Mouse (Mus musculus): Measurements from ENCODE around the gene Adcy1. TPM values are rescaled to one million over a fixed set of nuclear protein-coding genes. Genes with fewer than 3 reads are reported as not detected.

Gene Adcy1
- polyA plus RNA-seq, 1 experiment from 2014 or later: 1.1 TPM

- Histone ChIP-seq H3K4me1 (peaks cover 3% of the 10 kb centered on the region; the same call in 1 of the 2 replicates), H3K9me3 (replicated peaks) (no peaks in the 10 kb centered on the region), H3K4me3 (replicated peaks) (no peak overlapping the region), H3K36me3 (no peaks in the 10 kb centered on the region), H3K4me2 (replicated peaks) (no peak overlapping the region), H3K27me3 (no peaks in the 10 kb centered on the region), H3K27ac (replicated peaks) (no peak overlapping the region), H3K9ac (no peak overlapping the region)
- ATAC-seq (ENCODE audit: insufficient number of reproducible peaks, low FRiP score, low TSS enrichment, low read depth): no peak
- 39% methylated on average over 8 of the region's 8 CpGs for WGBS
Observed at GRCm38 (mm10) chr11:7182409-7183042, 119.2 kb downstream of the Adcy1 start.

GRCm38 (mm10) chr11:7184420-7184819 is 121.1 kb downstream of the Adcy1 start:
- H3K4me3 ChIP-seq (replicated peaks): no peak overlapping the region
- H3K36me3 ChIP-seq: no peaks in the 10 kb centered on the region
- H3K27ac ChIP-seq (replicated peaks): no peak overlapping the region
- no peak for ATAC-seq (ENCODE audit: insufficient number of reproducible peaks, low FRiP score, low TSS enrichment, low read depth)
- no peak overlapping the region for H3K4me2 ChIP-seq (replicated peaks)
- WGBS: 8% methylated on average over 1 of the region's 1 CpGs
- no peaks in the 10 kb centered on the region for H3K27me3 ChIP-seq
- no peaks in the 10 kb centered on the region for H3K9me3 ChIP-seq (replicated peaks)
- peaks cover 3% of the 10 kb centered on the region; the same call in 1 of the 2 replicates for H3K4me1 ChIP-seq
- no peak overlapping the region for H3K9ac ChIP-seq

GRCm38 (mm10) chr11:7187472-7187871 is 124.2 kb downstream of the Adcy1 start:
- H3K9me3 ChIP-seq (replicated peaks): no peaks in the 10 kb centered on the region
- no peak for ATAC-seq (ENCODE audit: insufficient number of reproducible peaks, low FRiP score, low TSS enrichment, low read depth)
- H3K9ac ChIP-seq: no peak overlapping the region
- 35% methylated on average over 8 of the region's 8 CpGs for WGBS
- no peak overlapping the region for H3K4me2 ChIP-seq (replicated peaks)
- no peak overlapping the region for H3K4me3 ChIP-seq (replicated peaks)
- H3K27me3 ChIP-seq: no peaks in the 10 kb centered on the region
- H3K27ac ChIP-seq (replicated peaks): no peak overlapping the region
- no peaks in the 10 kb centered on the region for H3K36me3 ChIP-seq
- peaks cover 3% of the 10 kb centered on the region; the same call in 1 of the 2 replicates for H3K4me1 ChIP-seq

- no peak within 1 kb of the TSS for H3K9ac ChIP-seq
- no peak within 1 kb of the TSS for H3K4me3 ChIP-seq (replicated peaks)
- no peaks in the 10 kb centered on the region for H3K9me3 ChIP-seq (replicated peaks)
- H3K36me3 ChIP-seq: no peaks in the 10 kb centered on the region
- no peak within 1 kb of the TSS for H3K27ac ChIP-seq (replicated peaks)
- peaks cover 3% of the 10 kb centered on the region; the same call in 1 of the 2 replicates for H3K4me1 ChIP-seq
- H3K27me3 ChIP-seq: no peaks in the 10 kb centered on the region
- no peak for ATAC-seq (ENCODE audit: insufficient number of reproducible peaks, low FRiP score, low TSS enrichment, low read depth)
- H3K4me2 ChIP-seq (replicated peaks): no peak within 1 kb of the TSS
- 74% methylated on average over 13 of the region's 13 CpGs for WGBS
Observed at GRCm38 (mm10) chr11:7188469-7188868, 125.2 kb downstream of the Adcy1 start, which contains the start of gene Gm11985. TSS of gene Gm11985 (minus strand) at chr11:7188569.

GRCm38 (mm10) chr11:7192710-7193109 is 129.4 kb downstream of the Adcy1 start:
- H3K4me3 ChIP-seq (replicated peaks): no peak overlapping the region

GRCm38 (mm10) chr11:7193134-7193533 is 129.8 kb downstream of the Adcy1 start:
- Histone ChIP-seq H3K4me1 (no peaks in the 10 kb centered on the region), H3K4me2 (replicated peaks) (no peak overlapping the region), H3K9me3 (replicated peaks) (0 out of 2 replicates have a peak, but pooled peaks cover 5% of the 10 kb centered on the region), H3K9ac (no peak overlapping the region), H3K4me3 (replicated peaks) (no peak overlapping the region), H3K27me3 (no peaks in the 10 kb centered on the region), H3K27ac (replicated peaks) (no peak overlapping the region), H3K36me3 (no peaks in the 10 kb centered on the region)
- 69% methylated on average over 9 of the region's 9 CpGs for WGBS
- ATAC-seq (ENCODE audit: insufficient number of reproducible peaks, low FRiP score, low TSS enrichment, low read depth): no peak

More at GRCm38 (mm10) chr11:7192710-7193109, 129.4 kb downstream of the Adcy1 start:
- H3K9ac ChIP-seq: no peak overlapping the region
- H3K4me1 ChIP-seq: no peaks in the 10 kb centered on the region
- no peak for ATAC-seq (ENCODE audit: insufficient number of reproducible peaks, low FRiP score, low TSS enrichment, low read depth)
- H3K4me2 ChIP-seq (replicated peaks): no peak overlapping the region
- WGBS: 60% methylated on average over 6 of the region's 6 CpGs
- H3K27ac ChIP-seq (replicated peaks): no peak overlapping the region
- no peaks in the 10 kb centered on the region for H3K36me3 ChIP-seq
- H3K9me3 ChIP-seq (replicated peaks): 0 out of 2 replicates have a peak, but pooled peaks cover 5% of the 10 kb centered on the region
- H3K27me3 ChIP-seq: no peaks in the 10 kb centered on the region

GRCm38 (mm10) chr11:7194432-7195311 is 131.4 kb downstream of the Adcy1 start:
- Histone ChIP-seq H3K27me3 (no peaks in the 10 kb centered on the region), H3K36me3 (no peaks in the 10 kb centered on the region), H3K9me3 (replicated peaks) (0 out of 2 replicates have a peak, but pooled peaks cover 5% of the 10 kb centered on the region), H3K4me1 (no peaks in the 10 kb centered on the region), H3K27ac (replicated peaks) (no peak overlapping the region), H3K9ac (no peak overlapping the region), H3K4me2 (replicated peaks) (no peak overlapping the region), H3K4me3 (replicated peaks) (no peak overlapping the region)
- ATAC-seq (ENCODE audit: insufficient number of reproducible peaks, low FRiP score, low TSS enrichment, low read depth): no peak
- WGBS: 93% methylated on average over 10 of the region's 10 CpGs

- Histone ChIP-seq H3K4me2 (replicated peaks) (no peak overlapping the region), H3K9me3 (replicated peaks) (0 out of 2 replicates have a peak, but pooled peaks cover 5% of the 10 kb centered on the region), H3K4me1 (no peaks in the 10 kb centered on the region), H3K4me3 (replicated peaks) (no peak overlapping the region), H3K9ac (no peak overlapping the region), H3K36me3 (no peaks in the 10 kb centered on the region), H3K27me3 (no peaks in the 10 kb centered on the region), H3K27ac (replicated peaks) (no peak overlapping the region)
- WGBS: 81% methylated on average over 4 of the region's 4 CpGs
- ATAC-seq (ENCODE audit: insufficient number of reproducible peaks, low FRiP score, low TSS enrichment, low read depth): no peak
Observed at GRCm38 (mm10) chr11:7195312-7195685, 132.0 kb downstream of the Adcy1 start.

- whole genome bisulfite sequencing: 57% methylated on average over 12 of the region's 12 CpGs
- Histone ChIP-seq H3K9ac (no peak within 1 kb of the TSS), H3K9me3 (replicated peaks) (0 out of 2 replicates have a peak, but pooled peaks cover 5% of the 10 kb centered on the region), H3K4me1 (no peaks in the 10 kb centered on the region), H3K4me3 (replicated peaks) (no peak within 1 kb of the TSS), H3K36me3 (no peaks in the 10 kb centered on the region), H3K4me2 (replicated peaks) (no peak within 1 kb of the TSS), H3K27me3 (no peaks in the 10 kb centered on the region), H3K27ac (replicated peaks) (no peak within 1 kb of the TSS)
- ATAC-seq (ENCODE audit: insufficient number of reproducible peaks, low FRiP score, low TSS enrichment, low read depth): no peak
Observed at GRCm38 (mm10) chr11:7197491-7197941, 134.2 kb downstream of the Adcy1 start, which contains the start of gene Igfbp1. TSS of gene Igfbp1 (plus strand) at chr11:7197782.

- 0 out of 2 replicates have a peak, but pooled peaks cover 5% of the 10 kb centered on the region for H3K9me3 ChIP-seq (replicated peaks)
- WGBS: 91% methylated on average over 19 of the region's 19 CpGs
- no peaks in the 10 kb centered on the region for H3K27me3 ChIP-seq
- no peak overlapping the region for H3K9ac ChIP-seq
- H3K4me3 ChIP-seq (replicated peaks): no peak overlapping the region
- no peak overlapping the region for H3K4me2 ChIP-seq (replicated peaks)
- H3K36me3 ChIP-seq: no peaks in the 10 kb centered on the region
- no peaks in the 10 kb centered on the region; the same call in 1 of the 2 replicates for H3K4me1 ChIP-seq
- no peak for ATAC-seq (ENCODE audit: insufficient number of reproducible peaks, low FRiP score, low TSS enrichment, low read depth)
- H3K27ac ChIP-seq (replicated peaks): no peak overlapping the region
Observed at GRCm38 (mm10) chr11:7198006-7198405, 134.7 kb downstream of the Adcy1 start.

Measured in embryonic facial prominence, embryonic 15.5 days (tissue).